Mouse (Mus musculus) hindbrain, embryonic 15.5 days (tissue): Measurements from ENCODE around the gene Cenpu. TPM values are rescaled to one million over a fixed set of nuclear protein-coding genes. Genes with fewer than 3 reads are reported as not detected.

ENCODE experiments used
- ATAC-seq: fragments of 200-750 bp; cut with Nextera tagmentation; 2 replicates; pipeline ENCODE4 v1.8.0; 2017; ENCODE audit warnings: low read depth, moderate number of reproducible peaks, moderate TSS enrichment; ENCODE audit not compliant: low FRiP score
- H3K27ac ChIP-seq: fragments of 300-500 bp; sonication (generic); replicated peaks from 2 replicates; pipeline ENCODE4 v1.5.1; 2015; ENCODE audit warnings: mild to moderate bottlenecking, inconsistent platforms
- H3K27me3 ChIP-seq: fragments of 300-500 bp; sonication (generic); 2 replicates; pipeline ENCODE4 v1.6.1; 2015; ENCODE audit warnings: control low read depth, inconsistent platforms
- H3K36me3 ChIP-seq: fragments of 300-500 bp; sonication (generic); 2 replicates; pipeline ENCODE4 v1.6.1; 2015; ENCODE audit warnings: control low read depth, inconsistent platforms
- H3K4me1 ChIP-seq: fragments of 300-500 bp; sonication (generic); replicated peaks from 2 replicates; pipeline ENCODE4 v1.6.1; 2015; ENCODE audit warnings: control low read depth, inconsistent platforms
- H3K4me2 ChIP-seq: fragments of 300-500 bp; sonication (generic); 2 replicates; pipeline ENCODE4 v1.6.1; 2015; ENCODE audit warnings: moderate library complexity, mild to moderate bottlenecking, inconsistent platforms
- H3K4me3 ChIP-seq: fragments of 300-500 bp; sonication (generic); 2 replicates; pipeline ENCODE4 v1.5.1; 2015; ENCODE audit warnings: mild to moderate bottlenecking, inconsistent platforms
- H3K9ac ChIP-seq: fragments of 300-500 bp; sonication (generic); 2 replicates; pipeline ENCODE4 v1.6.1; 2015; ENCODE audit warnings: inconsistent platforms
- H3K9me3 ChIP-seq: fragments of 300-500 bp; sonication (generic); 2 replicates; pipeline ENCODE4 v1.6.1; 2016; ENCODE audit warnings: control low read depth, inconsistent platforms
- WGBS: fragments of 180-500 bp; shearing (Covaris S2); methylation state at CpG from one replicate; pipeline ENCODE4 v1.1.7; 2015; 5-methylcytosine and 5-hydroxymethylcytosine counted together
- polyA plus RNA-seq: library from polyadenylated mRNA; unstranded; fragments of >200 nt; fragmentation: Nextera tagmentation; extraction: Ambion mirVana; gene quantifications from 2 replicates; pipeline ENCODE4 v1.2.1, GENCODE M21; 2015

Gene Cenpu
- polyA plus RNA-seq, 1 experiment from 2014 or later: 6.9 TPM

DNA sequence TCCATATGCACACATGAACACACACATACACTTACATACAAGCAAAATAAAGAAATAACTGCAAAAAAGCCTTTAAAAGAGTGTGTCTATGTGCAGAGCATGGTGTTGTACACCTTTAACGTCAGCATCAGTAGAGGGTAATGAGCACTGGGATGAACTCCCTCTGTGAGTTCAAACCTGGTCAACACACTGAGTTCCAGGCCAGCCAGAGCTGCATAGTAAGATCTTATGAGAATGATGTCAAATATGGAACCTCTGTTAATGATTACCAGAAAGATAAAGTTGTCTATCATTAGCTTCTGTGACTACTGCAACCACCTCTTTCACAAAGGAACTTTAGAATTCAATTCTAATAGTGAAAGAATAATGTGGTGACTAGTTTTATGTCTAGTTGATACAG is 55.1 kb downstream of the Cenpu start:
- Histone ChIP-seq H3K27ac (no peak overlapping the region), H3K4me3 (no peak overlapping the region), H3K27me3 (no peaks in the 10 kb centered on the region), H3K36me3 (0 out of 2 replicates have a peak, but pooled peaks cover 4% of the 10 kb centered on the region), H3K9me3 (no peaks in the 10 kb centered on the region), H3K4me2 (no peak overlapping the region), H3K4me1 (no peaks in the 10 kb centered on the region), H3K9ac (no peak overlapping the region)
- 92% methylated on average over 1 of the region's 1 CpGs for WGBS
- ATAC-seq: no peak

DNA sequence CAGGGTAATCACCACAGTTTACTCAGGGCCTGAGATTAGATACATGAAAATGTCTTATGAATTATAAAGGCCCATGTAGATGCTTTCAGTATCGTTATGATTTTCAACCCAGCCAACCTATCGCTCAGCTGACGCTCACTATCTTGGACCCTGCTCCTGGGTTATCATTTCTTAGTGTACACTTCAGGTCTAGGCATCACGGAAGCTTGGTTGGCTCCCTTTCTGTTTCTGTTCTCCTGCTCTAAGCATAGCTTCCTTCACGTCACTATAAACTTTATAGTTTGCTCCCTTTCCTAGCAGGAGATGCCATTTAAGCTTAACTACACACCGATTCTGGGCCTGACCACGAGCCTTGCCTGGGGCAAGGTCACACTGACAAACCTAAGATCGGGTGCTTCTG is 59.7 kb downstream of the Cenpu start:
- no peak overlapping the region for H3K4me3 ChIP-seq
- no peak overlapping the region for H3K4me2 ChIP-seq
- WGBS: 94% methylated on average over 8 of the region's 8 CpGs
- no peak overlapping the region for H3K27ac ChIP-seq
- no peaks in the 10 kb centered on the region for H3K36me3 ChIP-seq
- no peaks in the 10 kb centered on the region for H3K27me3 ChIP-seq
- no peak overlapping the region for H3K9ac ChIP-seq
- no peaks in the 10 kb centered on the region for H3K9me3 ChIP-seq
- no peak for ATAC-seq
- H3K4me1 ChIP-seq: no peaks in the 10 kb centered on the region

DNA sequence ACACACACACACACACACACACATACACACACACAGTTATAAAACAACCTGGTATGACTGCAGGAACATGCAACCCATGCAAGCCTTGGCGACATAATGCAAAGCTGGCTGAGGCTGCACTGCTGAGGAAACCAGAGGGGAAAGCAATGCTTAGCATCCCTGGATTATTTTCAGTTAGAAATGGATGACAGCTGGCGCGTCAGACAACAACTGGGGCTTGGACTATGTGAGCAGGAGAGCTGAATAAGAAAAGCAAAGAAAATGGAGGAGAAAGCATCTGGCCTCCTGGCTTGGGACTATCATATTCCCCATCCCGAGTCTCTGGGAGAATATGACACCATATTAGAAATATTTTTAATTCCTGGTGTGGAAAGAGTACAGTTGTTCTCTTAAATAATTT is 61.1 kb downstream of the Cenpu start:
- H3K27me3 ChIP-seq: no peaks in the 10 kb centered on the region
- no peak overlapping the region for H3K4me2 ChIP-seq
- no peak overlapping the region for H3K27ac ChIP-seq
- no peaks in the 10 kb centered on the region for H3K4me1 ChIP-seq
- no peaks in the 10 kb centered on the region for H3K9me3 ChIP-seq
- no peak overlapping the region for H3K9ac ChIP-seq
- H3K4me3 ChIP-seq: no peak overlapping the region
- WGBS: 87% methylated on average over 4 of the region's 4 CpGs
- ATAC-seq: no peak
- H3K36me3 ChIP-seq: no peaks in the 10 kb centered on the region

DNA sequence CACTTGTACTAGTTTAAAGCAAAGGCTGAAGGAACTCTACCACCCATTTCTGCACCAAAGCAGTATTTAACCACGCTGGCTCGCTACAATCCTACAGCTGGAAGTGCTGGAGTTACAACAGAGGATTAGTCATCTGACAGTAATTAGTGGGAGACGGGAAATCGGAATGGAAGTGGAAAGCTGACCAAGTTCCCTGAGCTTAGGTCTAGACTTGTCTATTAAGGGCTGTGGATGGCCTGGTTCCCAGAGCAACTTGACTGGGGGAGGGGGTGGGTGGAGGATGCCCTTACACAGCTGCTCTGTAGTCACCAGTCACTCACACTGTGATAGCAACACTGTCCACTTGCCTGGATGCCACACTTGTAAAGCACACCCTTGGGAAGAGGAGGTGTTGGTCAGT is 61.5 kb downstream of the Cenpu start:
- no peak overlapping the region for H3K27ac ChIP-seq
- H3K4me3 ChIP-seq: no peak overlapping the region
- H3K4me2 ChIP-seq: no peak overlapping the region
- no peaks in the 10 kb centered on the region for H3K27me3 ChIP-seq
- no peaks in the 10 kb centered on the region for H3K9me3 ChIP-seq
- H3K9ac ChIP-seq: no peak overlapping the region
- no peak for ATAC-seq
- 77% methylated on average over 4 of the region's 4 CpGs for WGBS
- H3K36me3 ChIP-seq: no peaks in the 10 kb centered on the region
- H3K4me1 ChIP-seq: no peaks in the 10 kb centered on the region

DNA sequence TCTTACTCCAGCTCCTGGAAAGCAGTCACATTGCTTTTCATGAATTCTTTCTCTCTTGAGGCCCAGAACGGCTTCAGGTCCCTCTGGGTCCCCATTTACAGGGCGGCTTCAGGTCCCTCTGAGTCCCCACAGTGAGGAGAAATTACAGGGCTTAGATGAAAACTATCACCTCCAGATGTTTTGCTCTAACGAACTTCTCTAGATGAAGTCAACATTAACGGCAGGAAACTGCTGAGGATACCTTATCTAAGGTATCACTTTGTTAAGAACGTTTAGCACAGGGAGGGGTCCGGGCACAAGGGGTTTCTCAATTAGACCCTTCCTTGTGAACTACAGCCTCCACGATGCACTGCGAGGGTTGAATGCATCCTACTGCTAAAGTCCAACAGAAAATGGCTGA is 64.1 kb downstream of the Cenpu start:
- 90% methylated on average over 8 of the region's 8 CpGs for WGBS
- no peak overlapping the region for H3K4me2 ChIP-seq
- H3K27me3 ChIP-seq: no peaks in the 10 kb centered on the region
- no peak overlapping the region for H3K9ac ChIP-seq
- no peak for ATAC-seq
- H3K27ac ChIP-seq: no peak overlapping the region
- no peaks in the 10 kb centered on the region for H3K9me3 ChIP-seq
- H3K4me3 ChIP-seq: no peak overlapping the region
- peaks cover 19% of the 10 kb centered on the region for H3K4me1 ChIP-seq
- H3K36me3 ChIP-seq: no peaks in the 10 kb centered on the region

DNA sequence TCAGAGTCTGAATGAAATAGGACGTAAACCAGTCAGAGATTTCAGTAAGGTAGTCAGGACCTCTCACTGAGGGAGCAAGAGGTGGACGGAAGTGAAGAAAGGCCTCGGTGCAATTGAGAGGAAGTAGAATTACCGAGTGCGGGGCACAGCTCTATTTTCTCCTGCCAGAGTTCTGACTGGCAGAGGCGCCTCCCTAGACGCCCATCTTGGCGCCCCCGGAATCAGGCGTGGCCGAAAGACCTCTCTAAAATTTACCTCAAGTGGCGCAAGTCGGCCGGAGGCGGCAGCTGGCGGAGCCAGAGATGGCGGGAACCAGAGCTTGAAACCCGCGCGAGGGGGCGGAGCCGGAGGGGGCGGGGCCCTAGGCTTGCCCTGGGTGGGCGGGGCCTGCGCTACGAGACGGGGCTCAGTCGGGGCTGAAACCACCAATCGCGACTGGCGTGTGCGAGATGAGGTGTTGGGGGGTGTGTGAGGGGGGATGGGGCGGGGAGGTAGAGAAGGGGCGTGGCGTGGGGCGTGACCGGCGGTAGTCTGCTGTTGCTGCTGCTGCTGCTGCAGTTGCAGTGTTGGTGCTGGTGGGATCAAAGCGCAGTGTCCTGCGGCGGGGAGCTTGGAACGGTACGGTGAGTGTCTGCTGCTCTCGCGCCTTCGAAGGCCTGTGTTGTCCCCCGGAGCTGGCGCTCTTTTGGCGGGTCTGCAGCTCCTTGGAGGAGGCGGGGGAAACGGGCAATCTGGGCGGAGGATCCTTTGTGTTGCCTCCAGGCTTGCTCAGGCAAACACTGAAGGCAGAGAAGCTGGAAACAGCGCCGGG is 65.3 kb downstream of the Cenpu start, which contains the start of the genes Primpol and Casp3:
Gene Primpol (minus strand): TSS at position 334 of the 811 bp plus-strand sequence.
Gene Casp3 (plus strand): TSS at position 413 of the 811 bp plus-strand sequence.
- H3K4me1 ChIP-seq: peaks cover 22% of the 10 kb centered on the region
- H3K4me2 ChIP-seq: peak within 1 kb of the TSS; percentile 80
- no peaks in the 10 kb centered on the region for H3K9me3 ChIP-seq
- H3K27me3 ChIP-seq: no peaks in the 10 kb centered on the region
- H3K36me3 ChIP-seq: no peaks in the 10 kb centered on the region
- WGBS: 0% methylated on average over 52 of the region's 54 CpGs
- peak within 1 kb of the TSS; percentile 88 for H3K9ac ChIP-seq
- peak within 1 kb of the TSS; percentile 94 for H3K27ac ChIP-seq
- peak; percentile 99 for ATAC-seq
- peak within 1 kb of the TSS; percentile 79 for H3K4me3 ChIP-seq

DNA sequence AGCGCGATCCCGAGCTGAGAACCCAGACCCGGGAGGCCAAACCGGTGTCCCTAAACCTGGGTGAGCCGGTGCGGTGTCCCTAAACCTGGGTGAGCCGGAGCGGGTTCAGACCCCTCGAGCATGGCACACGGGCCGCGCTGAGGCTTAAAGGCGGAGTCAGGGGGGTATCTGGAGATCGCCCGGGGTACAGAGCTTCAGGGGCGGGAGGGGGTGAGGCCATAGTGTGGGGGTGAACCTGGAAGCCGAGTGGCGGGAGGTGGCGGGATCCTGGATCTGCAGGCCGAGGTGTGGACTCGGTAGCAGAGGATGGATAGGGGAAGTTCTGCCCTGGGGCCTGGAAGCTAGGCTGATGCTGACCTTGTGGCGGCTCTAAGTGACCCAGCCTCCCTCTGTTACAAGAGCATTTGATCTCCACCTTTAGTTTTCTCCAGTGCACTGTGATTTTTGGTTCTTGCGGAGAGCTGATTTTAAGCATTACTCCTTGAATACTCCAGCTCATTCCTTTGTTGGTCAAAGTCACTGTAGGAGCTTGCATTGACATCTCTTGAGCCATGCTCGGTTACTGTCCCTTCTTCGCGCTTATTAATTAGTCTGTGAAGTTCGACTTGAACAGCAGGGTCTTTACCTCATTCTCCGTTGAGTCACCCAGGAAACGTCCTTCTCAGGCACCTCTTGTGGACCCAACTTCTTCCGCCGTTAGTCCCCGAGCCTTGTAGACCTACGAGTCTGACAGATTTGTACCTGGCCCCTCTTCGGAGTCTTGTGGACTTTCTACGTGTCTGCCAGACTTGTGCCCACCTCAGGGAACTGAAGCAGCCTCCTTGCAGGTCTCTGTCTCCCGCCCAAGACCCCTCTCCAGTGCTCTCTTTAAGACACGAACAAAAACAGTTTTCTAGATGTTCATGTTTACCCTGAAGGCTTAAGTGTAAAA is 66.1 kb downstream of the Cenpu start:
- Histone ChIP-seq H3K4me3 (peak overlapping the region; percentile 79), H3K27me3 (no peaks in the 10 kb centered on the region), H3K4me1 (peaks cover 23% of the 10 kb centered on the region), H3K9ac (peak overlapping the region; percentile 88), H3K4me2 (peak overlapping the region; percentile 80), H3K9me3 (no peaks in the 10 kb centered on the region), H3K27ac (peak overlapping the region; percentile 94), H3K36me3 (no peaks in the 10 kb centered on the region)
- peak; percentile 67 for ATAC-seq
- WGBS: under 1% methylated on average over 38 of the region's 38 CpGs

DNA sequence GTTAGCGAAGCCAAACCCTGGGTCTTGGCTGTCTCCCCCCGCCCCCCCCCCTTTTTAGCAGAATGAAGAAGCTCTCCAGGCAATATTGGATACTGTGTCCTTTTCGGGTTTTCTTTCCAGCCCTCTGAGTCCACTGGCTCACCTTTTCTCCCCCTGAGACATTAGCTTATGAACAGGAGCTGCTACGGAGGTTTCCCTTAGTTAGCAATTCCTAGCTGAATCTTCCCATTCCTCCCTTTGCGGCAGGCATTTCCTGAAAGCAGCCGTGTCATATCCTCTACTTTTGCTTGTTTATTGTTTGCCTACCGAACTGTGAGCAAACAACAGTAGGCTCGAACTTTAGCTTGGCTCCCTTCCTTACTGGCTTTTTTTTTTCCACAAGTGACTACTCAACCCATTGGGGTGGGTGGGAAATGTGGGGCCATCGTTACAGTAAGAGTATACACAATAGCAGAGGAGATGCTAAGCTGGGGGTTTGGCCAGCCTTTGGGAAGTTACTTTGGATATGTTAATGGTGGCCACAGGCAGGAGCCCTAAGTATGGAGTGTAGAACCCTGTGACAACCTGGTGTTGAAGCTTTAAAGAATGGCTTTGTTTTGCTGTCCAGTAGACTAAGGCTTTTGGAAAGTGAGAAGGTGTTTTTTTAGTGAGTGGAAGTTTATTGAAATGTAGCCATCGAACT is 67.0 kb downstream of the Cenpu start:
- ATAC-seq: no peak
- Histone ChIP-seq H3K4me3 (peak overlapping the region; percentile 79), H3K9me3 (no peaks in the 10 kb centered on the region), H3K36me3 (no peaks in the 10 kb centered on the region), H3K4me2 (peak overlapping the region; percentile 80), H3K4me1 (peaks cover 23% of the 10 kb centered on the region), H3K9ac (peak overlapping the region; percentile 88), H3K27ac (peak overlapping the region; percentile 94; the same call in 1 of the 2 replicates), H3K27me3 (no peaks in the 10 kb centered on the region)
- under 1% methylated on average over 10 of the region's 10 CpGs for WGBS

DNA sequence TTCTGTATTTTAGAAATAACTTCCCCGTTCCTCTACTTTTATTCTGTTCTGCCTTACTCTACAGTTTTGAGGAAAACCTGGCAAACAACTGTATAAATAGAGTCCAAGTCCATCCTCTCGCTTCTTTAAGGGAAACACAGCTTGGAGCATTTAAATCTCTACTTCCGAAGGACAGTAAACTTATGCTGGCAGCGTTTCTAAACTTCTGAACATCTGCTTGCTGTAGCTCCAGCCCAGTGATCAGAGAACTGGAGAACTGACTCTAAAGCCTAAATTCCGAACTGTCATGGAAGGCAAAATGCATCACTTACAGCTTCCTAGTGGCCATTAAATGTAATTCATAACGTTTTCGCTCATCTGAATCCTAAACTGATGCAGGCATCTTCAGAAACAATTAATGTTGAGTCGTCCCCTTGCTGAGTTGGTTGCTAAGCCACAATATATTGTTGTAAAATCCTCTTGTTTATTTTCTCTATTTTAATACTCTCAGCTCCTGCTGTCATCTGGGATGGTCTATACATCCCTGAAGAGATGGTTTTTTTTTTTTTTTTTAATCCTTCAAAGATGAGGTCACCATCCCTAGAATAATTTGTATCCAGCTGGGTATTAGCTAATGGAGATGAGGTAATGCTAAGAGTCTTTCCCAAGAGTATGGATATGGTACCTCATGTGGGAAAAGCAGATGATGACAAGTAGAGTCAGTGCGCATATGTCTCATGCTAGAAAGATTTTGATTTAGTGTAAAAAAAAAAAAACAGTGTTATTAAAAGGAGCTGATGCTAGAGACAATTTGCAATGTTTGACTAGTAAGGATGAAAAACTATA is 70.8 kb downstream of the Cenpu start:
- no peak for ATAC-seq
- Histone ChIP-seq H3K27ac (no peak overlapping the region), H3K4me2 (no peak overlapping the region), H3K36me3 (no peaks in the 10 kb centered on the region), H3K4me3 (no peak overlapping the region), H3K9ac (no peak overlapping the region), H3K27me3 (no peaks in the 10 kb centered on the region), H3K4me1 (peaks cover 30% of the 10 kb centered on the region), H3K9me3 (no peaks in the 10 kb centered on the region)
- WGBS: 76% methylated on average over 9 of the region's 9 CpGs

DNA sequence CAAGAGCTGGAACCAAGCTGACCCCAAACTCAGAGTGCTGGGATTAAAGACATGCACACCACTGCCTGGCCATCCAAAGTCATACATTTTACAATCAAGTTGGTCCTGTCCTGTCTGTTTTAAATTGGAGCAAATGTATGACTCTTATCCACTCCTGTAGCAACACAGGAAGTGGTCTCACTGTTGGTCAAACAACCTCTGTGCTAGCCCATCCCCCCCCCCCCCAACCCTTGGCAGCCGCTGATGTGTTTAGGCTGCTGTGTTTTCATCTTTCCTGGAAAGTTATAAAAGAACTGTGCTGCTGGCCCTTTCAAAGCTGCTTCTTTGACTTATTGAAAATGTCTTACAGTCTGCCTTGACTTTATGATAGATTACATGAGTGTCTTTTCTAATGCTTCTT is 73.3 kb downstream of the Cenpu start:
- no peak overlapping the region for H3K27ac ChIP-seq
- no peak overlapping the region for H3K9ac ChIP-seq
- ATAC-seq: no peak
- H3K9me3 ChIP-seq: no peaks in the 10 kb centered on the region
- no peak overlapping the region for H3K4me3 ChIP-seq
- H3K4me2 ChIP-seq: no peak overlapping the region
- H3K4me1 ChIP-seq: peaks cover 13% of the 10 kb centered on the region
- H3K27me3 ChIP-seq: no peaks in the 10 kb centered on the region
- 75% methylated on average over 1 of the region's 1 CpGs for WGBS
- peaks cover under 1% of the 10 kb centered on the region; the same call in 1 of the 2 replicates for H3K36me3 ChIP-seq

DNA sequence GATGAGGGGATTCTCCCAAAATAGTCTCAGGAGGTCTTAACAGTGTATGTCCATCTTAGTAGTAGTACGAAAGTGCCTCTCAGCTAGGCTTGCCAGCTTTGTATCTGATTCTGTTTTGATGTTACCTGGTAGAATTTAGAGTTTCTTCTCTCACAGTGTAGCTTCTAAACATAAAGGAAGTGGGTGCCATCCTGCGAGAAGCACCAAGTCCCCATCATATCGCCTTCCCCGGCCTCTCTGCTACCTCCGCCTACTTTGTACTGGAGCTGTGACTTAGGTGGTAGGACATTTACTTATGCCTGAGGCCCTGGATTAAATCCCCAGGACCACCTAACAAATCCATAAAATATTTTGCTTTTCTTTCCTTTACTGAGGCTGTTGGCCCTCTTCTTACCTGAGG is 74.8 kb downstream of the Cenpu start:
- H3K4me2 ChIP-seq: no peak overlapping the region
- no peaks in the 10 kb centered on the region for H3K27me3 ChIP-seq
- peaks cover 11% of the 10 kb centered on the region for H3K4me1 ChIP-seq
- H3K9ac ChIP-seq: no peak overlapping the region
- no peak for ATAC-seq
- no peak overlapping the region for H3K4me3 ChIP-seq
- no peaks in the 10 kb centered on the region for H3K9me3 ChIP-seq
- H3K36me3 ChIP-seq: peaks cover 13% of the 10 kb centered on the region
- H3K27ac ChIP-seq: no peak overlapping the region
- 96% methylated on average over 5 of the region's 5 CpGs for WGBS
